Mouse (Mus musculus) spleen, adult 2 months (tissue): ENCODE measurements around the gene Pcnx3. TPM values are rescaled to one million over a fixed set of nuclear protein-coding genes. Genes with fewer than 3 reads are reported as not detected.

Source experiments
- DNase-seq, 2 experiments: peaks; one replicate each; pipeline versions ENCODE4 v3.0.0 to v3.0.0-alpha.2; 2012 to 2021; ENCODE audit warnings: low spot score in 2 of 2, low read depth in 1 of 2
- H3K27ac ChIP-seq: fragments of 200-500 bp; 2 replicates; pipeline ENCODE4 v1.5.1; 2012; ENCODE audit warnings: low read length, inconsistent platforms; ENCODE audit not compliant: insufficient read depth
- H3K27me3 ChIP-seq: fragments of 200-500 bp; 2 replicates; pipeline ENCODE4 v1.6.1; 2012; ENCODE audit warnings: mild to moderate bottlenecking, moderate library complexity, low read length, inconsistent platforms; ENCODE audit not compliant: control insufficient read depth, insufficient read depth
- H3K36me3 ChIP-seq: fragments of 200-500 bp; 2 replicates; pipeline ENCODE4 v1.6.1; 2012; ENCODE audit warnings: mild to moderate bottlenecking, low read length, inconsistent platforms; ENCODE audit not compliant: control insufficient read depth, insufficient read depth
- H3K4me1 ChIP-seq: fragments of 200-500 bp; 2 replicates; pipeline ENCODE4 v1.6.1; 2011; ENCODE audit warnings: inconsistent platforms; ENCODE audit not compliant: control insufficient read depth, insufficient read depth, insufficient read length
- H3K4me3 ChIP-seq: fragments of 200-500 bp; 2 replicates; pipeline ENCODE4 v1.5.1; 2011; ENCODE audit warnings: mild to moderate bottlenecking, inconsistent platforms; ENCODE audit not compliant: insufficient read depth, insufficient read length; ENCODE audit errors: extremely low read depth
- CTCF ChIP-seq: fragments of 200-500 bp; IDR thresholded peaks from 2 replicates; pipeline ENCODE4 v1.5.1; 2011; ENCODE audit warnings: mild to moderate bottlenecking, inconsistent platforms; ENCODE audit not compliant: insufficient read depth, insufficient read length, insufficient replicate concordance; ENCODE audit errors: extremely low read depth
- POLR2A ChIP-seq: fragments of 200-500 bp; IDR thresholded peaks from 2 replicates; pipeline ENCODE4 v1.6.1; 2011; ENCODE audit warnings: low read depth, low read length, inconsistent platforms
- WGBS: fragments of 180-500 bp; shearing (Covaris S2); methylation state at CpG from one replicate; pipeline ENCODE4 v1.1.7; 2018; 5-methylcytosine and 5-hydroxymethylcytosine counted together
- polyA plus RNA-seq: library from polyadenylated mRNA; depleted of rRNA; stranded (reverse); fragments of >200 nt; gene quantifications from 2 replicates; pipeline ENCODE4 v1.2.3, GENCODE M21; 2012; rRNA removed

Gene Pcnx3
- 195 and 236 TPM in 2 replicates for polyA plus RNA-seq

GRCm38 (mm10) chr19:5688200-5689087 lies at the start of gene Pcnx3, which contains the start of gene Map3k11:
Pcnx3 (minus strand) TSS chr19:5688908.
Map3k11 (plus strand) TSS chr19:5688742.
- peak within 1 kb of the TSS; percentile 95 for H3K27ac ChIP-seq
- H3K4me3 ChIP-seq: peak within 1 kb of the TSS; percentile 90
- 1% methylated on average over 69 of the region's 69 CpGs for WGBS
- peaks cover 26% of the 10 kb centered on the region for H3K4me1 ChIP-seq
- TF ChIP-seq POLR2A (no peak; the same call in 1 of the 2 replicates), CTCF (no peak)
- DNase-seq: peak; percentile 96
- no peaks in the 10 kb centered on the region for H3K27me3 ChIP-seq
- H3K36me3 ChIP-seq: peaks cover 44% of the 10 kb centered on the region

- 63% methylated on average over 9 of the region's 9 CpGs for WGBS
- no peak for DNase-seq
- H3K27ac ChIP-seq: no peak overlapping the region
- TF ChIP-seq CTCF (no peak), POLR2A (no peak)
- H3K36me3 ChIP-seq: no peaks in the 10 kb centered on the region
- H3K4me1 ChIP-seq: peaks cover 9% of the 10 kb centered on the region
- H3K4me3 ChIP-seq: no peak overlapping the region
- no peaks in the 10 kb centered on the region for H3K27me3 ChIP-seq
These were observed 45.6 kb upstream of the Pcnx3 start for GRCm38 (mm10) chr19:5734325-5734724.

- WGBS: 1% methylated on average over 47 of the region's 47 CpGs
- peaks cover 25% of the 10 kb centered on the region for H3K4me1 ChIP-seq
- H3K4me3 ChIP-seq: peak overlapping the region; percentile 72
- TF ChIP-seq CTCF (no peak), POLR2A (no peak; the same call in 1 of the 2 replicates)
- no peaks in the 10 kb centered on the region for H3K27me3 ChIP-seq
- H3K36me3 ChIP-seq: no peaks in the 10 kb centered on the region
- no peak overlapping the region for H3K27ac ChIP-seq
- DNase-seq: peak; percentile 84 to 90
These were observed 42.7 kb upstream of the Pcnx3 start for GRCm38 (mm10) chr19:5731264-5731978.

GRCm38 (mm10) chr19:5730314-5731186 lies 41.8 kb upstream of the Pcnx3 start:
- H3K4me1 ChIP-seq: peaks cover 25% of the 10 kb centered on the region
- peak overlapping the region; percentile 72; the same call in 1 of the 2 replicates for H3K4me3 ChIP-seq
- DNase-seq: peak in 1 of 2 experiments; percentile 37
- H3K27me3 ChIP-seq: no peaks in the 10 kb centered on the region
- WGBS: 85% methylated on average over 29 of the region's 29 CpGs
- H3K27ac ChIP-seq: no peak overlapping the region
- no peak for TF ChIP-seq POLR2A
- no peak for TF ChIP-seq CTCF
- H3K36me3 ChIP-seq: no peaks in the 10 kb centered on the region

GRCm38 (mm10) chr19:5729444-5729815 lies 40.7 kb upstream of the Pcnx3 start, which contains the start of gene Fam89b:
Fam89b (minus strand) TSS chr19:5729653.
- DNase-seq: peak in 1 of 2 experiments; percentile 89
- H3K4me1 ChIP-seq: peaks cover 26% of the 10 kb centered on the region
- under 1% methylated on average over 37 of the region's 37 CpGs for WGBS

More at GRCm38 (mm10) chr19:5729444-5729815, 40.7 kb upstream of the Pcnx3 start, which contains the start of gene Fam89b:
- Histone ChIP-seq H3K4me3 (peak within 1 kb of the TSS; percentile 79), H3K27ac (peak within 1 kb of the TSS; percentile 82), H3K36me3 (no peaks in the 10 kb centered on the region), H3K27me3 (no peaks in the 10 kb centered on the region)
- TF ChIP-seq CTCF (no peak), POLR2A (peak; percentile 86)
